Mouse (Mus musculus) embryo, embryonic 11 days (tissue): Measurements from ENCODE around the gene Pcgf5.
"Not testable (repeated sequence)": the region's sequence is repeated elsewhere in the genome, so short reads cannot be mapped to it uniquely, and the experiment has no call there.

Experiments
- DNase-seq: peaks from one replicate; pipeline ENCODE4 v3.0.0-alpha.2; 2015

Gene Pcgf5

DNA sequence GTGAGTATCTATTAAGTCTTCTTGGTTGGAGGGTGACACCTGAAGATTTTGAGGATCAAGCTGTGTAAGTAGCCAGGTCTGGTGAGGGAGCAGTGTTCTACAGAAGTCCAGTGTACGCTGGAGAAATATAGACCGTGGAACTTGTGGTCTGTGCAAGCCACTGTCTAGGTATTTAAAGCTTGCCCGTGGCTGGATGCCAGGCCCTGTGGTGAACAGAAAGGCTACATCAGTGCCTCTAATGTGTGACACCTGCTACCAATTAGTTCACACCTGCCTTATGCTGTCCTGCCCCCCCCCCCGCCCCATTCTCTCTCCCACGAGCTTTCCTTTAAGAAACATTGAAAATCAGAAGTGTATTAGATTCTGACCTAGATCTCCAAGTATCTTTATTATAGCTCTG, 40.4 kb downstream of the Pcgf5 start:
- no peak for DNase-seq

DNA sequence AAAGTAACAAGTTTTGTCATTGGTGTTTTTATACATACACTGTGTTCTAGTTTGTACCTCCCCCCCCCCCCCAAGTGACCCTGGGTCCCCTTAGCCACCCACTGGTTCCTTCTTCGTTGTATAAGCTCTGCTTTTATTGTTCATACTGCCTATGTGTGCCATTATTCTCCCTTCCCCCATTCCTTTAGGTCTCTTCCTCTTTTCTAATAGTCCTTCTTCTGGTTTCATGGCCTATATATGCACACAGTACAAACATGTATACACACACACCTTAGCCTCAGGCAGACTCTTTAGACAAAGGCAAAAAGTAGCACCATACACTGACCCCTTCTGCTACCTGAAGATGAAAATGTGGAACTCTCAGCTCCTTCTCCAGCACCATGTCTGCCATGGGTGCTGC, 42.6 kb downstream of the Pcgf5 start:
- DNase-seq, result no peak

DNA sequence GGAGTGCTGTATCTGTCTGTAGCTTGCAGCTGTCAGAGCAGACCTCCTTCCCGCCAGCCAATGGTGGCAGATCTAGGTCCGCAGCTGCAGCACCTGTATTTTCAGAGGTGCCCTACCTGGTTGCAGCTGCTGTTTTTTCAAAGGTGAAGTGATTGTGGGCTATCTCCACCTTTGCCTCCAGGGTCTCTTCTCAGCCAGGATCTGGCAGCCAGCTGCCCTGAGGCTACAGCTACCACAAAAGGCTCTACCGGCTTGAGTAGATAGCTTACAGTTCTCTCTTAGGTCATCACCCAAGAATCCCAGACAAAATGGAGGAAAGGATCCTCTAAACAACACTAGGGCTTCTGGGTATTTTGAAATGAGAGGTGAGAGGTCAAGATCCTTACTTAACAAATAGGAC, 50.4 kb downstream of the Pcgf5 start:
- DNase-seq, result no peak

DNA sequence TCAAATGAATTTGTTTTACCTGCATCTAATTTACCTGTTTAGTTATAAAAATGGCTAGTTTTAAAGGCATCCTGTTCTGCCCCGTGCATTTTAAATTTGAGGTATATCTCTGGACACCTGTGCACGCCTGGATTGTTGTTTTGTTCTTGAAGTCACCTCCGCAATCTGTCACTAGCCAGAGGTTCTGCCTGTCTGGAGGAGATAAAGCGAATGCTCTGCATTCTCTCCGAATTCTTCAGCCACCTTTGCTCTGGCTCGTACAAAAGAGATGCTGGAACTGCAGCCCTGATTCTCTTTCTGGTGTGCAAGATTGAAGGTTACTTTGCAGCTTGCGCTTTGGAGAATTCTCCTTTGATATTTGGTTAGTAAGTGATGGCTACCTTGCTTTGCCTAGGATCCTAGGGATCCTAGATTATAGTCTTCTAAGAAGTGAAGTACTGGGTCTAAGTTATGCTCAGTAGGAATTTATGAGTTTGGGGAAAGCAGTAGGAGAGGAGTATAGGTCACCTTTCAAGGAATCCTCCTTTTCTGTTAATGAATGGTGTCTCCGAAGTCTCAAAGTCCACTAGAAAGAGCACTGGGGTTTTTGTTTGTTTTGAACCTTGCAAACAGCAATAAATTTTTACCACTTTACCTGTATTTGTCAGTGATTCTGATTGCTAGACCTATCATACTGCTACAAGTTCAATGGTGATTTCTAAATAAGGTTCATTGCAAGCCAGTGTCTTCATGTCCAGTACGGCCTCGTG, 60.4 kb downstream of the Pcgf5 start:
- DNase-seq, result no peak

DNA sequence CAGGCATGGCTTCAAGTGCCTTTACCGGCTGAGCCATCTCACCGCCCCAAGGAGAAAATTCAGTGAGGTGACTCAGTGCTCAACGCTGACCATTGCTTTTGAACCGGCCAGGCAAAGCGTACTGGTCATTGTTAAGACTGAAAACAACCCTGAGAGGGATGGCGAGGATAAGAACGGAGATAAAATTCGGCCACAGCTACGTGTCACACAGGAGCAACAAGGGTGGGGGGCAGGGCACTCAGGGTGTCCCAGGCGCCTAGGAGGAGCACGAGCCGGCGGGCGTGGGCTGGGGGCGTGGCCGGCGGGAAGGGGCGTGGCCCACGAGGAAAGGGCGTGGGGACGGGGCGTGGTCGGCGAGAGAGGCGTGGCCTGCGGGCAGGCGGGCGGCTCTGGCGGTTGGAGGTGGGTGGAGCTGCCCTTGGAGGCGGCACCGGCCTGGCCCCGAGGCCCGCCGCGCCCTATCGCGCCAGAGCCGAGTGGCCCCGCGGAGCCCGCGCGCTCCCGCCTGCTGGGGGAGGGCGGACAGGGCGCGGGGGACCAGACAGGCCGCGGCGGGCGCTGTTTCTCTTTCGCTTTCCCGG, 61.3 kb downstream of the Pcgf5 start:
- peak; percentile 92 for DNase-seq

DNA sequence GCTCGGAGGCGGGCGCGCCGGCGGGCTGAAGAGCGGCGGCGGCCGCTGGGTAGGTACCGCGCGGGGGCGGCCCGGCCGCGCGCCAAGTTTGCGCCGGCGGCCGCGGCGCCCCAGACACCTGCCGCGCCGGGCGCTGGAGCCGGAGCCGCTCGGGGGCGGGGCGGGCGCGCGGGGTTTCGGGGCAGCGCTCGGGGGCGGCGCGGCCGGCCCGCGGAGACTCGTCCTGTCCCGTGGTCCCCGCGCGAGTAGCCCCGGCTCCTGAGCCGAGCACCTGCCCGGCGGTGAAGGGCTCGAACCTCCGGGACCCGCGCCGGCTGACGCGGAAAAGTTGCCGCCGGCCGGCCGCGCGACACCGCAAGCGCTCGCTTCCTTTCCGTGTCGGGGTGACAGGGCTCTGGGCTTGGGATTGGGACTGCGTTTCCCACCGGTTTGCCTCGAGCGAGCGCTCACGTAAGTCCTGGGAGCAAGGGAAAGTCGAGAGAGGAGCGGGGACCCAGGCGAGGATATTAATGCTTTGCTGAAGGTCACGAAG, 61.8 kb downstream of the Pcgf5 start:
- peak; percentile 56 for DNase-seq

GRCm38 (mm10) chr19:36419885-36420284, 71.8 kb downstream of the Pcgf5 start:
- no peak for DNase-seq

DNA sequence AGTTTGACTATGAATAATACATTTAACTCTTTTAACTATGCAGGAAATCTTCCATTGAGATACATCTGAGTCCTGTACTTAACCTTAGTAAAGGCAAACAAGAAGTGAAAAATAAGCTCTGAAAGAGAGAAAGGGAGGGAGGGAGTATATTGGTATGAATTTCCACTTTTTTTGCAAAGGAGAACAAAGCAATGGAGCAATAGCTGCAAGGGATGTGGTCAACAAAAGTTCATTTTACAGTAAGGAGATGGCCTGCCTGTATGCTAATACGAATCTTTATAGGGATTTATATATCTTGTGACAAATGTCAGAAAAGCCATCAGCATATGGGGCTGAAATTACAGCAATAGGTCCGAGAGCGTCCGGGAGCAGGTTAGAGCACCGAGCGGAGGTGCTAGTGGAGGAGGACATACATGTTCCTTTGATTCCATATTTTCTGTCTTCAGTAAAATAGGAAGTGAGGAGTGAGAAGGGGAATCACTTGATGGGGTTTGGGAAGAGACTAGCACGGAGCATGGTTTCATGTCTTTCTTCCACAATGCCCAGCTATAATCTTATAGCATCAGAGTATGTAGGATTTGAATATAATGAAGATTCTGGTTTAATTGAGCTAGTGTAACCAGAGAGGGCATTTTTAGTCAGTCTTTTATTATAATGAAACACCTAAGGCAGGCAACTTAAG, 79.2 kb downstream of the Pcgf5 start:
- no peak for DNase-seq

- DNase-seq, result no peak
Observed at GRCm38 (mm10) chr19:36428116-36428515, 80.0 kb downstream of the Pcgf5 start.

DNA sequence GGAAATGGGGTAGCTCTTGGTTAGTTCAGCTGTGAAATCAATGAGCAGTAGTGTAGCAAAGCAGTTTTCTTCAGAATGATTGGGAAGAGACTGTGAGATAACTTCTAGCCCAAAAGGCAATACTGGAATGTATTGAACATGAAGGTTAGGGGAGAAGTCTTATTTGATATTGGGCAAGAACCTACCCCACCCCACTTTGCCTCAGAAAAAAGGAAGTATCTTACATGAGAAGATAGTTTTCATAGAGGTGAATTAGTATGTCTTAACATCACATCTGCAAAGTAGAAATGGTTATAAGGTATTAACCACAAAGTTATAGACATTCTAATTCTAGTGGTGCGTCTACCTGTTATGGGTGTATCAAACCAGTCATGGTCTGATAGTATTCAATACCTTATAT, 81.2 kb downstream of the Pcgf5 start:
- DNase-seq, result no peak

- DNase-seq, result no peak
Observed at GRCm38 (mm10) chr19:36433161-36433560, 85.1 kb downstream of the Pcgf5 start.

DNA sequence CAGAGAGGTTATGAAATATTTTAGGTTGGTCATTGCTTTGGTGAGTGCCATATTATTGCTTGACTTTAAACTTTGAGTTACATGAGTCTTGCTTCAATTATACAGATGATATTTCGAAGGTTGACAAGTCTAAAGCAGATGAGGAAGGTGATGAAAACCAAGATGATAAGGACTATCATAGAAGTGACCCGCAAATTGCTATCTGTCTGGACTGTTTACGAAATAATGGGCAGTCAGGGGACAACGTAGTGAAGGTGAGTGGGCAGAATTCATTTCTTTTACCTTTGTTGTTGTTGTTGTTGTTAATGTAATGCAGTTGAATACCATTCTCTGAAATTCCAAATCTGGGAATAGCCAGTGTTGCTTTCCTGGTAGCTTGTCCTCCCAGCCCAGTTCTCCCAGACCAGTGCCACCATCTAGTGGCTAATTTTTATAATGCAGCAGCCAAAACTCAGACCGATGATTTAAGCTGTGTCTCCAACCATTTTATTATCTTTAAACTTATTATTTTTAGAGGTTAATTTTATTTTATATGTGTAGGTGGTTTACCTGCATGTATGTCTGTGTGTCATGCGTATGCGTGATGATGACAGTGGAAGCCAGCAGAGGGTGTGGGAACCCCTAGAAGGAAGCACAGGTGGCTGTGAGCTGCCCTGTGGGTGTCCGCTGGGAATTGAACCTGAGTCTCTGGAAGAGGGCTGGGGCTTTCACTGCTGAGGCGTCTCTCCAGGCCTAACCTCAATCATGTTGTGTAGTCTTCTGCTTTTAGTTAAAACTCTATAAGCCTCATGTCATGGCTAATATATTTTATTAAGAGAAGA, 92.0 kb downstream of the Pcgf5 start:
- peak; percentile 59 for DNase-seq

DNA sequence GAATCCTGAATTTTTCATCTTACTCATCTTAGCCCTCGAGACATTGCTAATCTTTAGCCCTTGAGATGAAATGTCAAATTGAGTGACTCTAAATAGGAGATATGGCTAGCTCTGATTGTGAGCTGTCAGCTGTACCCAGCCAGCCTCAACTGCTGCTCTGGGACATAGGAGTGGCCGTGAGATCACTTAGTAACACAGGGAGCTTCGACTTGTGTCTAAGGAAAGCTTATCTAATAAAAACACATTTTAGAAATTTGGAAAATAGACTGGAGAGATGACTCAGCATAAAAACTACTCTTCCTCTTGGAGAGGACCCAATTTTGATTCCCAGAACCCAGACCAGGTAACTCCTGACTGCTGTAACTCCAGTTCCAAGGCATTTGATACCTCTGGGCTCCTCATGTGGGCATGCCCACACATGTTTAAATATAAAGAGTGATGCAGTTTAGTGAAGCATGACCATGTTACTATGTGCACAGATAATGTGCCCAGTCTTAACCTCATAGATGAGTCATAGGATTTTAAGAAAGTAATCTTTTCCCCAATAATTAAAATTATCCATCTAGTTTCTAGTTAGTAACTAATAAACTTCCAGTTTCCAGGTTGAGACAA, 103.0 kb downstream of the Pcgf5 start:
- no peak for DNase-seq

DNA sequence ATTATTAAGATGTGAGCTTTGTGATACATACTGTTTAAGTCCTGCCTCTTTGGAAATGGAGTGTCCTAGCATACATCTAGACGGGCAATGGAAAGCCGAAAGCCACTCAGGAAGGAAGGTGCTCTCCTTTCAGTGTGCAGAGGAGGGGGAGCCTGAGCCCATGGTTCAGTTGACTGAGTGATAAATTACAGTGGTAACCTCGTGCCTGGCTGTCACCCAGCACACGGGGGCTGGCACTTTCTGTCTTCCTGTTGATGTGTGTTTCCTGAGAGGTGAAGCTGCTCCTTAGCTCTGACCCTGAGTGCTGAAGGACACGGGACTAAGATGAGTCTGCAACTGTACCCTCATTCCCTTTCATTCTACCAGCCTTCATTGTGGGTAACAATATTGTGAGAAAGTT, 103.6 kb downstream of the Pcgf5 start:
- DNase-seq, result no peak

DNA sequence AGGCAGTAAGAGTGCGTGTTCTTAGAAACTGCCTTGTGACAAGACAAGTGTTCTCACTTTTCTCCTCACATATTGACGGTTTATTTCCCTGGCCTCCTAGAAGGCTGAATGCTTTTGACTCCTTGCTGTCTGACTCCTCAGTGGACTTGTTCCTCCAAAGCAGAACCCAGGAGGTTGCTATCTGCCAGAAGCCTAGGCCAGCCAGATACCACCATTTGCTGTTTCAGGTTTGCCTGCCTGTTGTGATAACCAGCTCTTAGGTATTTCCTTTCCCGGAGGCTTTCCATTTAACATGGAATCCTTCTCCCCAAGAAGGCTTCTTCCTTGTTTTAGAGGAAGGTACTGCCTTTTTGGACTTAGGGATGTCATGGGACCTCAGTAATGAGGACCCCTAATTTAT, 104.1 kb downstream of the Pcgf5 start:
- DNase-seq, result not testable (repeated sequence)

GRCm38 (mm10) chr19:36453451-36453850, 105.3 kb downstream of the Pcgf5 start:
- no peak for DNase-seq

- peak; percentile 55 for DNase-seq
Observed at GRCm38 (mm10) chr19:36470106-36470505, 122.0 kb downstream of the Pcgf5 start.

- no peak for DNase-seq
Observed at GRCm38 (mm10) chr19:36471325-36471724, 123.2 kb downstream of the Pcgf5 start.

DNA sequence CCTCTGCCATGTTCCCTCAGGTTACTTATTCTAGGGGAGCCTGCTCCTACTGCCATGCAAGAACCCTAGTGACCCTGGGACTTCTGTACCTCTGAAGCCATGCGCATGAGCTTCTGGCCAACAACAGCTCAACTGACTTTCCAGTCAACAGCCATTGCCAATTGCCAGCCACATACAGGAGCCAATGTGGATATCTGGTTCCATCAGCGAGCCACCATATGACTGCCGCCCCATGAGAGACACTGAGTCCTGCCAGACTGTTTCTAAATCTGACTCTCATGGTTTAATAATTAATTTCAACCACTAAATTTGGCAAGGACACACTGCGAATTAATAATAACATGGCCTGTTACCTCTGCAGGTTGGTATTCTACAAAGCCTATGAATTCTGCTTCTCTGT, 128.5 kb downstream of the Pcgf5 start:
- DNase-seq, result no peak

DNA sequence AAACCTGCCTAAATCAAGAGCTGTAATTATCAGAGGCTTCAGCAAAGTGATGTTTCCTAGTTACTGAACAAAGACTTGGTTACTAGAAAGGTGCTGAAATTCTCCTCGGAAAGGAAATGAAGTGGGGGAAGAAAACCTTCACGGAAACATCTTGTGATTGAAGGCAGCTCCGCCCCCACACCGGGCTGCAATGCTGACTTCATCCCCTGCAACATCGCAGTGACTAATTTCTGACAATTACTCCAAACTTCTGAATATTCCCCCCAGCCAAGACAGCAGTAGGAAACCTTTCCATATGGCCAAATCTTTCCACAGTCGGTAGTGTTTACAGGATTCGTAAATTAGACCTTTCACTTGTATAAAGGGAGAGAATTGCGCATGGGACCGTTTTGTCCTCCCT, 129.0 kb downstream of the Pcgf5 start:
- DNase-seq, result no peak

- DNase-seq, result no peak
Observed at GRCm38 (mm10) chr19:36477684-36478083, 129.6 kb downstream of the Pcgf5 start.

DNA sequence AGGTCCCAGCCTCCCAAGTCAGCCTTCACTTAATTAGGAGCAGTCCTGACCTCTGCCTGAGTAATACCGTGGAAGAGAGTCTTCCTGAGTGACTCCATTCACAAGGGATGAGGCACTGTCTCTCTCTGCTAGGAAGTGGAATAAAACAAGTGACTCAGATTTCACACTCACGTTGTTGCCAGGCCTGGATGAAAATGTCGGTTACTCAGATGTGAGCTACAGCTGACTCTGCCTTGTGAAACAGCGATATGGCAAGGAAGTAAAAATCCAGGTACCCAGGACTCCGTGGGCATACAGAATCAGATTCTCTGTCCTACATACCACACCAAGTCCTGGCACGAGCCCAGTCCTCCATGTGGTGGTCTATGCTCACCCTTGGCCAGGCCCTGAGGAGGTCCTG, 142.8 kb downstream of the Pcgf5 start:
- DNase-seq, result no peak

- DNase-seq, result no peak
Observed at GRCm38 (mm10) chr19:36495555-36495954, 147.4 kb downstream of the Pcgf5 start.
